ENCODE assay signal across 11 mouse cellular contexts in genomic region chr6:148371223-148371622, GRCm38 (mm10).
DNase-seq lines count a peak whose midpoint lies in the region; ATAC-seq and TF ChIP-seq lines count a peak whose summit lies in the region.
"Had no signal": no experiment of that assay in that cellular context is flagged by ENCODE, and none has a peak within 500 bp of the region (broad histone marks: within the 10 kb centered on the region; RNA-seq: fewer than 3 reads in every experiment).

No protein-coding gene starts in this region.

- no peak overlapping the region for H3K4me3 ChIP-seq in lung, embryonic 14.5 days (ENCODE audit: low read depth, low read length)
- H3K4me3 ChIP-seq in ES-E14 (ENCODE audit: insufficient read depth in 1 of 2, low read depth in 1 of 2, low read length in 2 of 2, poor library complexity in 1 of 2, severe bottlenecking in 1 of 2), result no peak overlapping the region
- H3K4me3 ChIP-seq in kidney, embryonic 14.5 days (ENCODE audit: low read length), result no peak overlapping the region
- H3K4me3 ChIP-seq: erythroblast, embryonic 14.5 days; heart, embryonic 15.5 days; limb, embryonic 13.5 days had no signal

- no peak overlapping the region for H3K4me2 ChIP-seq in lung, embryonic 14.5 days
- no peak overlapping the region for H3K4me2 ChIP-seq in kidney, embryonic 14.5 days (replicated peaks; ENCODE audit: low read depth, low read length)
- H3K4me2 ChIP-seq: heart, embryonic 15.5 days; limb, embryonic 13.5 days had no signal

- no peak for ATAC-seq in lung, embryonic 14.5 days (ENCODE audit: insufficient read depth)
- ATAC-seq in kidney, embryonic 14.5 days (ENCODE audit: low FRiP score, low TSS enrichment), result no peak

- H3K9me3 ChIP-seq in lung, embryonic 14.5 days (ENCODE audit: low read depth, low read length), result no peaks in the 10 kb centered on the region
- H3K9me3 ChIP-seq in ES-E14 (ENCODE audit: control insufficient read depth, insufficient read depth, low read depth, low read length), result no peaks in the 10 kb centered on the region
- H3K9me3 ChIP-seq in kidney, embryonic 14.5 days (ENCODE audit: control insufficient read depth, low read length), result no peaks in the 10 kb centered on the region
- H3K9me3 ChIP-seq: heart, embryonic 15.5 days; limb, embryonic 13.5 days had no signal

- H3K9ac ChIP-seq in lung, embryonic 14.5 days, result no peak overlapping the region
- no peak overlapping the region for H3K9ac ChIP-seq in ES-E14 (ENCODE audit: insufficient read depth, low read depth, low read length, poor library complexity, severe bottlenecking)
- no peak overlapping the region for H3K9ac ChIP-seq in kidney, embryonic 14.5 days (ENCODE audit: low read depth, low read length)
- H3K9ac ChIP-seq: heart, embryonic 15.5 days; limb, embryonic 13.5 days had no signal

- H3K4me1 ChIP-seq in lung, embryonic 14.5 days (ENCODE audit: insufficient read depth), result no peaks in the 10 kb centered on the region
- no peaks in the 10 kb centered on the region for H3K4me1 ChIP-seq in ES-E14 (ENCODE audit: control insufficient read depth in 2 of 2, insufficient read depth in 2 of 2, low read length in 2 of 2, poor library complexity in 1 of 2)
- H3K4me1 ChIP-seq in kidney, embryonic 14.5 days (ENCODE audit: control insufficient read depth, insufficient read depth, low read length), result 0 out of 2 replicates have a peak, but pooled peaks cover 3% of the 10 kb centered on the region
- H3K4me1 ChIP-seq: heart, embryonic 15.5 days had no signal

- H3K27ac ChIP-seq in lung, embryonic 14.5 days (ENCODE audit: low read depth), result no peak overlapping the region
- H3K27ac ChIP-seq in ES-E14 (ENCODE audit: insufficient read depth, low read depth, low read length, poor library complexity, severe bottlenecking), result no peak overlapping the region
- no peak overlapping the region for H3K27ac ChIP-seq in kidney, embryonic 14.5 days (ENCODE audit: low read depth, low read length)
- H3K27ac ChIP-seq: heart, embryonic 15.5 days; limb, embryonic 13.5 days; macrophage had no signal

- no peaks in the 10 kb centered on the region for H3K27me3 ChIP-seq in lung, embryonic 14.5 days (ENCODE audit: insufficient read depth, low read length)
- H3K27me3 ChIP-seq in kidney, embryonic 14.5 days (ENCODE audit: control insufficient read depth, insufficient read depth, low read length), result no peaks in the 10 kb centered on the region
- H3K27me3 ChIP-seq: heart, embryonic 15.5 days; limb, embryonic 13.5 days had no signal

- TF ChIP-seq CTCF in lung, embryonic 14.5 days (IDR thresholded peaks at IDR 0.05; ENCODE audit: low read depth), result peak; percentile 36

- no peaks in the 10 kb centered on the region for H3K36me3 ChIP-seq in lung, embryonic 14.5 days (ENCODE audit: insufficient read depth)
- no peaks in the 10 kb centered on the region for H3K36me3 ChIP-seq in ES-E14 (ENCODE audit: control insufficient read depth, insufficient read depth, low read length, poor library complexity, severe bottlenecking)
- H3K36me3 ChIP-seq in kidney, embryonic 14.5 days (ENCODE audit: control insufficient read depth, insufficient read depth, low read length), result no peaks in the 10 kb centered on the region
- H3K36me3 ChIP-seq: heart, embryonic 15.5 days; limb, embryonic 13.5 days had no signal

- in situ Hi-C loops in ES-E14 (cut with MboI; ENCODE audit: low sequenced_read_pairs in 2 of 2, unreplicated experiment in 2 of 2), result no loop called here

- DNase-seq in lung, embryonic 14.5 days, result no peak
- no peak for DNase-seq in lung, postnatal 4 days
- peak; percentile 64 for DNase-seq in ES-E14 (ENCODE audit: low read depth, low spot score)
- peak; percentile 13 for DNase-seq in c-Kit-negative CD71-positive TER-119-positive erythroid progenitor cells, embryonic 14.5 days (ENCODE audit: low read depth, low spot score)
- peak; percentile 1 for DNase-seq in naive thymus-derived CD4-positive, alpha-beta T cell, adult 2 months (ENCODE audit: low read depth)
- DNase-seq in spleen, adult 18-20 months, result no peak

TF ChIP-seq in ES-E14, 5 proteins besides CTCF, POLR2A, EP300 and RAD21:
- TF ChIP-seq ZC3H11A (IDR thresholded peaks at IDR 0.05; ENCODE audit: borderline replicate concordance, low read depth, low read length), result peak; percentile 48; the same call in 1 of the 2 replicates
- no peak for TF ChIP-seq CHD2 (IDR thresholded peaks at IDR 0.05; ENCODE audit: low read depth, low read length)

Comparison
In these comparisons a context has a peak if more than half of its experiments do, and no peak if none do; other contexts are left out.
1. DNase-seq: peak in ES-E14 (single experiment), c-Kit-negative CD71-positive TER-119-positive erythroid progenitor cells, embryonic 14.5 days (single experiment) and naive thymus-derived CD4-positive, alpha-beta T cell, adult 2 months (single experiment); none in lung, embryonic 14.5 days (single experiment), lung, postnatal 4 days (0 of 2) and spleen, adult 18-20 months (0 of 2).